Mouse (Mus musculus): Measurements from ENCODE around the gene Bcl11a. TPM values are rescaled to one million over a fixed set of nuclear protein-coding genes. Genes with fewer than 3 reads are reported as not detected.
A peak's percentile ranks its signal among the peaks of the same experiment; 100 is the strongest.

Bcl11a gene
- polyA plus RNA-seq, 1 experiment from 2014 or later = 71.7 TPM

DNA sequence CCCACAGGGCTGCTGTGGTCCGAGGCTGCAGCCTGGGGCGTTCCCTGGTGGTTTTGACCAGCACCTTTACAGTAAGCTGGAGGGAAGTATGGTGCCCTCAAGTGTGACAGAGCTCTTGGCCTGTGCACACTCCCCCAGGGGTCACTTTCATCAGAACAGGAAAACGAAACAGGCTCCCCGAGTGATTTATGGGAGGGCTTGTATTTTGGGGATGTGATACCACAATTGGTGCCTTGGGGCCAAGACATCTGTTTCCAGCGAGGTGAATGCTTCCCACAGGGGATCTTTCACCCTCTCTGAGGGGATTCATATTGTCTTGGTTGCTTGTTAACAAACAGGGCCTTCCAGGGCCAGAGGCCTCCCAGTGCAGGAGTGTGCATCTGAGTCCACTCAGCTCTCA lies 122.5 kb downstream of the Bcl11a start:
- ATAC-seq (ENCODE audit: low FRiP score) (no peak), DNase-seq (ENCODE audit: low spot score) (no peak)
- Histone ChIP-seq H3K4me2 (replicated peaks; ENCODE audit: low read depth, low read length) (no peak overlapping the region), H3K9me3 (ENCODE audit: control insufficient read depth, low read length) (no peaks in the 10 kb centered on the region), H3K27ac (ENCODE audit: low read depth, low read length) (no peak overlapping the region), H3K36me3 (ENCODE audit: control insufficient read depth, insufficient read depth, low read length) (no peaks in the 10 kb centered on the region), H3K9ac (ENCODE audit: low read depth, low read length) (no peak overlapping the region), H3K4me1 (replicated peaks; ENCODE audit: control insufficient read depth, insufficient read depth, low read length) (peaks cover 5% of the 10 kb centered on the region; the same call in 1 of the 2 replicates), H3K27me3 (ENCODE audit: control insufficient read depth, insufficient read depth, low read length) (no peaks in the 10 kb centered on the region), H3K4me3 (ENCODE audit: low read depth, low read length) (no peak overlapping the region)
- WGBS = 62% methylated on average over 5 of the region's 5 CpGs

DNA sequence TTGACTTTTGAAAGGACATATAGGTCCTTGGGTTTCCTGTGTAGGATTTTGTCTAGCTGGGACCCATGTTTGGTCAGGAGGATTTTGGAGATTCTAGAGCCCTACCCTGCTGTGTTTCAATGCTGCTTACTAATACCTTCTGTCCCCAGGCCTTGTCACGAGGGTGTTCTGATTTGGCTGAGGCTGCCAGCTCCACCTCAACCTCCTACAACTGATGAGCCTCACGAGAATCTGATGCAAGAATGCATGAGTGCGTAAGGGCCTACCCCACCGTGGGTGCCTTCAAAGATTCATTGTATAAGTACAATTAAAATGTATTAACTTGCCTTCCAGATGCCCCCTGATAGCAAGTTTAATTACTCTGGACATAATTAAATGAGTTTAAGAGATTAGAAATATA lies 123.4 kb downstream of the Bcl11a start:
- Histone ChIP-seq H3K27me3 (ENCODE audit: control insufficient read depth, insufficient read depth, low read length) (no peaks in the 10 kb centered on the region), H3K4me1 (replicated peaks; ENCODE audit: control insufficient read depth, insufficient read depth, low read length) (peaks cover 5% of the 10 kb centered on the region; the same call in 1 of the 2 replicates), H3K36me3 (ENCODE audit: control insufficient read depth, insufficient read depth, low read length) (no peaks in the 10 kb centered on the region), H3K4me2 (replicated peaks; ENCODE audit: low read depth, low read length) (no peak overlapping the region), H3K27ac (ENCODE audit: low read depth, low read length) (no peak overlapping the region), H3K9me3 (ENCODE audit: control insufficient read depth, low read length) (no peaks in the 10 kb centered on the region), H3K9ac (ENCODE audit: low read depth, low read length) (no peak overlapping the region), H3K4me3 (ENCODE audit: low read depth, low read length) (no peak overlapping the region)
- no peak for DNase-seq (ENCODE audit: low spot score)
- 82% methylated on average over 4 of the region's 4 CpGs for WGBS
- no peak for ATAC-seq (ENCODE audit: low FRiP score)

GRCm38 (mm10) chr11:24202641-24203361 lies 124.9 kb downstream of the Bcl11a start:
- ATAC-seq (ENCODE audit: low FRiP score) (peak; percentile 81), DNase-seq (ENCODE audit: low spot score) (peak; percentile 51)
- H3K4me1 ChIP-seq (replicated peaks; ENCODE audit: control insufficient read depth, insufficient read depth, low read length) = peaks cover 5% of the 10 kb centered on the region; the same call in 1 of the 2 replicates
- H3K27ac ChIP-seq (ENCODE audit: low read depth, low read length) = peak overlapping the region; percentile 47; the same call in 1 of the 2 replicates
- no peaks in the 10 kb centered on the region for H3K36me3 ChIP-seq (ENCODE audit: control insufficient read depth, insufficient read depth, low read length)
- no peak overlapping the region for H3K9ac ChIP-seq (ENCODE audit: low read depth, low read length)
- no peaks in the 10 kb centered on the region for H3K27me3 ChIP-seq (ENCODE audit: control insufficient read depth, insufficient read depth, low read length)
- H3K4me3 ChIP-seq (ENCODE audit: low read depth, low read length) = no peak overlapping the region
- WGBS = 13% methylated on average over 7 of the region's 7 CpGs
- no peaks in the 10 kb centered on the region for H3K9me3 ChIP-seq (ENCODE audit: control insufficient read depth, low read length)
- no peak overlapping the region for H3K4me2 ChIP-seq (replicated peaks; ENCODE audit: low read depth, low read length)

DNA sequence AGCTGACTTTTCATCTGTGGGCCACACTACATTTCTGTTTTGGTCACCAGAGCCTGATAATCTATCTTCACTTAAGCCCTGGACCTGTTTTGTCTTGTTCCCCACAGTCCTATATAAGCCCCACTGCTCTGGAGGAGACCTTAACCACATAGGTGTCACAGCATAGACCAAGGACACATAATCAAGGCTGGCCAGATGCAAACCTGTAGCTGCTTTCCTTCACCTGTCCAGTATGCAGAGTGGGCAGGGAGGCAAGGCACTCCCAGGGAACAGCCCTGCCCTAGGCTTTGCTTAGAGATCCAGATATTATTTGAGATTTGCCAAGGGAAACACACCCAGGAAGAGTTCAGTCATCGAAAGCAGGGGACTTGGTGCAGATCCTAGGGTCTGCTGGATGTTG lies 125.6 kb downstream of the Bcl11a start:
- 97% methylated on average over 1 of the region's 1 CpGs for WGBS
- Histone ChIP-seq H3K4me1 (replicated peaks; ENCODE audit: control insufficient read depth, insufficient read depth, low read length) (peaks cover 5% of the 10 kb centered on the region; the same call in 1 of the 2 replicates), H3K36me3 (ENCODE audit: control insufficient read depth, insufficient read depth, low read length) (no peaks in the 10 kb centered on the region), H3K9me3 (ENCODE audit: control insufficient read depth, low read length) (no peaks in the 10 kb centered on the region), H3K4me3 (ENCODE audit: low read depth, low read length) (no peak overlapping the region), H3K9ac (ENCODE audit: low read depth, low read length) (no peak overlapping the region), H3K4me2 (replicated peaks; ENCODE audit: low read depth, low read length) (no peak overlapping the region), H3K27ac (ENCODE audit: low read depth, low read length) (peak overlapping the region; percentile 47), H3K27me3 (ENCODE audit: control insufficient read depth, insufficient read depth, low read length) (no peaks in the 10 kb centered on the region)
- DNase-seq (ENCODE audit: low spot score) (no peak), ATAC-seq (ENCODE audit: low FRiP score) (no peak)

DNA sequence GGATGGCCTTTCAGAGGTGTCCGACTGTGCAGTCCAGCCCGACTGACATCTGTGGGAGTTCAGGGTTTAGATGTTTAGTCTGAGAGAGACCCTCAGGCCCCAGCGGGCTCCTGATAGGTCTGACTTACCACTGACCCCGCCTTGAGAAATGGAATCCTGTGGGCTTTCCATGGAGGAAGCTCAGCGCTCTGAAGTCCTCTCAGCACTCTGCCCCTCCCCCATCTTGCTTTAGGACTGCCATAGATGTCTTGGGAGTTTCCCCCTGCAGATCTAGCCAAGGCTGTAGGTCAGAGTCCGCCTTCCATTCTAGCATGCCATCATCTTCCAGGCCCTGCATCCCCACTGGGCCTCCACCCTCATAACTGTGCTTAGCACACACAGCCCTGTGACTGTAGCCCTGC lies 131.1 kb downstream of the Bcl11a start:
- DNase-seq (ENCODE audit: low spot score) (peak; percentile 34), ATAC-seq (ENCODE audit: low FRiP score) (0 out of 2 replicates have a peak, but pooled peaks have one; percentile 7)
- WGBS = 49% methylated on average over 6 of the region's 6 CpGs
- Histone ChIP-seq H3K27ac (ENCODE audit: low read depth, low read length) (no peak overlapping the region), H3K9me3 (ENCODE audit: control insufficient read depth, low read length) (no peaks in the 10 kb centered on the region), H3K4me1 (replicated peaks; ENCODE audit: control insufficient read depth, insufficient read depth, low read length) (no peaks in the 10 kb centered on the region), H3K9ac (ENCODE audit: low read depth, low read length) (no peak overlapping the region), H3K4me3 (ENCODE audit: low read depth, low read length) (no peak overlapping the region), H3K27me3 (ENCODE audit: control insufficient read depth, insufficient read depth, low read length) (no peaks in the 10 kb centered on the region), H3K36me3 (ENCODE audit: control insufficient read depth, insufficient read depth, low read length) (no peaks in the 10 kb centered on the region), H3K4me2 (replicated peaks; ENCODE audit: low read depth, low read length) (no peak overlapping the region)

- WGBS = 64% methylated on average over 3 of the region's 3 CpGs
- no peaks in the 10 kb centered on the region for H3K36me3 ChIP-seq (ENCODE audit: control insufficient read depth, insufficient read depth, low read length)
- ATAC-seq (ENCODE audit: low FRiP score) (no peak), DNase-seq (ENCODE audit: low spot score) (no peak)
- H3K27ac ChIP-seq (ENCODE audit: low read depth, low read length) = no peak overlapping the region
- H3K4me3 ChIP-seq (ENCODE audit: low read depth, low read length) = no peak overlapping the region
- H3K9me3 ChIP-seq (ENCODE audit: control insufficient read depth, low read length) = no peaks in the 10 kb centered on the region
- H3K4me2 ChIP-seq (replicated peaks; ENCODE audit: low read depth, low read length) = no peak overlapping the region
- H3K4me1 ChIP-seq (replicated peaks; ENCODE audit: control insufficient read depth, insufficient read depth, low read length) = no peaks in the 10 kb centered on the region
- no peak overlapping the region for H3K9ac ChIP-seq (ENCODE audit: low read depth, low read length)
- no peaks in the 10 kb centered on the region for H3K27me3 ChIP-seq (ENCODE audit: control insufficient read depth, insufficient read depth, low read length)
Measured at GRCm38 (mm10) chr11:24214509-24215134, 136.8 kb downstream of the Bcl11a start.

GRCm38 (mm10) chr11:24217741-24218333 lies 140.0 kb downstream of the Bcl11a start:
- no peak for DNase-seq (ENCODE audit: low spot score)
- H3K4me2 ChIP-seq (replicated peaks; ENCODE audit: low read depth, low read length) = no peak overlapping the region
- no peak for ATAC-seq (ENCODE audit: low FRiP score)
- WGBS = 89% methylated on average over 6 of the region's 6 CpGs
- no peak overlapping the region for H3K4me3 ChIP-seq (ENCODE audit: low read depth, low read length)
- no peaks in the 10 kb centered on the region for H3K36me3 ChIP-seq (ENCODE audit: control insufficient read depth, insufficient read depth, low read length)
- no peak overlapping the region for H3K27ac ChIP-seq (ENCODE audit: low read depth, low read length)
- no peak overlapping the region for H3K9ac ChIP-seq (ENCODE audit: low read depth, low read length)
- H3K9me3 ChIP-seq (ENCODE audit: control insufficient read depth, low read length) = no peaks in the 10 kb centered on the region
- no peaks in the 10 kb centered on the region for H3K4me1 ChIP-seq (replicated peaks; ENCODE audit: control insufficient read depth, insufficient read depth, low read length)
- no peaks in the 10 kb centered on the region for H3K27me3 ChIP-seq (ENCODE audit: control insufficient read depth, insufficient read depth, low read length)

- Histone ChIP-seq H3K36me3 (ENCODE audit: control insufficient read depth, insufficient read depth, low read length) (no peaks in the 10 kb centered on the region), H3K4me2 (replicated peaks; ENCODE audit: low read depth, low read length) (no peak overlapping the region), H3K4me1 (replicated peaks; ENCODE audit: control insufficient read depth, insufficient read depth, low read length) (no peaks in the 10 kb centered on the region), H3K4me3 (ENCODE audit: low read depth, low read length) (no peak overlapping the region), H3K27me3 (ENCODE audit: control insufficient read depth, insufficient read depth, low read length) (no peaks in the 10 kb centered on the region), H3K9me3 (ENCODE audit: control insufficient read depth, low read length) (no peaks in the 10 kb centered on the region), H3K27ac (ENCODE audit: low read depth, low read length) (no peak overlapping the region), H3K9ac (ENCODE audit: low read depth, low read length) (no peak overlapping the region)
- WGBS = 78% methylated on average over 4 of the region's 4 CpGs
- ATAC-seq (ENCODE audit: low FRiP score) = no peak
- DNase-seq (ENCODE audit: low spot score) = no peak
Measured at GRCm38 (mm10) chr11:24221601-24222307, 143.9 kb downstream of the Bcl11a start.

Measured in hindbrain, embryonic 11.5 days (tissue).